ENCODE assay signal across 9 mouse cellular contexts in the genomic region with DNA sequence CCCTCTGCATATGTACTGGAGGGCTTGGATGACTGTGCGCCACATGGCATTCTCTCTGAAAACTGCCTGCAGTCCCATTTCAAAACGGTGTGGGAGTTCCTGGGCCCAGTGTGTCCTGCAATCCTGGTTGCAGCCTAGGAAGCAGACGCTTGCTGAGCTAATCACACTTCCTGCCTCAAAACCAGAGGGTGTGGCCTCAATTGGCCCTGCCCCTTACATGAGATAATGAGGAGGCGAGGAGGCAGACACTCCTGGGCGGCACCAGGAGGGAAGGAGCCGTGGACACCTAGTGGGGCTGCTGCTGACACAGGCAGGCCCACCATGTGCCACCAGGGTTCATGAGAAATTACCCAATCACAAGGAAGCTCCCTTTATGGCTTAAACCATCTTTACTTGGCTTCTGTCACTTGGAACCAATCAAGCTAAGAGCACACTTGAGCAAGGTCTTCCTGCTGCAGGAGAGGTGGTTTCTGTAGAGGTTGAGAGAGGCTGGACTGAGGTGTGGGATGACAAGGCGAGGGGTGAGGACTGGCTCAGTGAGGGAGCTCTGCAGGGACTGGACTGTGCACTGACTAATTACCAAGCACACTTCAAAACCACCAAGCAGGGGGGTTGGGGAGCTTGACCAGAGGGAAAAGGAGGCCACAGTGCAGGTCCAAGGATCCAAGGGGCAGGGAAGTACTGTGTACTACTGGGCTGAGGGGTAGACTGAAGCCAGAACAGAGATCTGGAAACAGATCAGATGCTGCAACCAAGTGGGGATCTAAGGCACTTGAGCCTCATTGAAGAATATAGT.
DNase-seq lines count a peak whose midpoint lies in the region; ATAC-seq lines count a peak whose summit lies in the region.
"Had no signal": no experiment of that assay in that cellular context is flagged by ENCODE, and none has a peak within 500 bp of the region (broad histone marks: within the 10 kb centered on the region; RNA-seq: fewer than 3 reads in every experiment).

No protein-coding gene starts in this region.

- H3K4me1 ChIP-seq in hindbrain, embryonic 10.5 days (replicated peaks), result peaks cover 33% of the 10 kb centered on the region
- peaks cover 12% of the 10 kb centered on the region for H3K4me1 ChIP-seq in hindbrain, embryonic 16.5 days (ENCODE audit: control insufficient read depth, insufficient read depth, low read depth, low read length)
- no peaks in the 10 kb centered on the region for H3K4me1 ChIP-seq in embryonic facial prominence, embryonic 11.5 days (ENCODE audit: control insufficient read depth, insufficient read depth, low read length)
- H3K4me1 ChIP-seq in liver, embryonic 16.5 days (ENCODE audit: control insufficient read depth, low read depth, low read length), result peaks cover 7% of the 10 kb centered on the region

- H3K27ac ChIP-seq in hindbrain, embryonic 10.5 days, result peak overlapping the region; percentile 68
- H3K27ac ChIP-seq in hindbrain, embryonic 16.5 days (ENCODE audit: low read depth, low read length), result no peak overlapping the region
- no peak overlapping the region for H3K27ac ChIP-seq in embryonic facial prominence, embryonic 11.5 days (replicated peaks; ENCODE audit: low read depth, low read length)
- H3K27ac ChIP-seq in liver, embryonic 16.5 days (ENCODE audit: low read length), result no peak overlapping the region
- H3K27ac ChIP-seq: embryonic facial prominence, embryonic 12.5 days had no signal

- H3K4me3 ChIP-seq in hindbrain, embryonic 10.5 days, result no peak overlapping the region
- no peak overlapping the region for H3K4me3 ChIP-seq in hindbrain, embryonic 16.5 days (ENCODE audit: low read length)
- no peak overlapping the region for H3K4me3 ChIP-seq in embryonic facial prominence, embryonic 11.5 days (ENCODE audit: low read depth, low read length)
- H3K4me3 ChIP-seq in liver, embryonic 16.5 days (ENCODE audit: low read depth, low read length), result no peak overlapping the region
- H3K4me3 ChIP-seq: embryonic facial prominence, embryonic 12.5 days had no signal

- H3K27me3 ChIP-seq in hindbrain, embryonic 10.5 days (ENCODE audit: insufficient read depth, poor library complexity, severe bottlenecking), result no peaks in the 10 kb centered on the region
- no peaks in the 10 kb centered on the region for H3K27me3 ChIP-seq in hindbrain, embryonic 16.5 days (replicated peaks; ENCODE audit: control insufficient read depth, insufficient read depth, low read length)
- H3K27me3 ChIP-seq in embryonic facial prominence, embryonic 11.5 days (ENCODE audit: control insufficient read depth, insufficient read depth, low read length), result no peaks in the 10 kb centered on the region
- no peaks in the 10 kb centered on the region for H3K27me3 ChIP-seq in liver, embryonic 16.5 days (ENCODE audit: control insufficient read depth, insufficient read depth, low read depth, low read length)
- H3K27me3 ChIP-seq: embryonic facial prominence, embryonic 12.5 days had no signal

- 54% methylated on average over 7 of the region's 7 CpGs for WGBS in hindbrain, embryonic 10.5 days
- WGBS in hindbrain, embryonic 16.5 days, result 57% methylated on average over 7 of the region's 7 CpGs
- WGBS in embryonic facial prominence, embryonic 11.5 days, result 45% methylated on average over 7 of the region's 7 CpGs
- 20% methylated on average over 7 of the region's 7 CpGs for WGBS in liver, embryonic 16.5 days (ENCODE audit: insufficient replicate concordance)

- H3K36me3 ChIP-seq in hindbrain, embryonic 10.5 days, result no peaks in the 10 kb centered on the region
- H3K36me3 ChIP-seq in hindbrain, embryonic 16.5 days (ENCODE audit: control insufficient read depth, insufficient read depth, low read length), result no peaks in the 10 kb centered on the region
- H3K36me3 ChIP-seq in embryonic facial prominence, embryonic 11.5 days (replicated peaks; ENCODE audit: control insufficient read depth, insufficient read depth, low read depth, low read length), result no peaks in the 10 kb centered on the region
- H3K36me3 ChIP-seq in liver, embryonic 16.5 days (ENCODE audit: control insufficient read depth, insufficient read depth), result no peaks in the 10 kb centered on the region
- H3K36me3 ChIP-seq: embryonic facial prominence, embryonic 12.5 days had no signal

- no peak overlapping the region for H3K4me2 ChIP-seq in hindbrain, embryonic 16.5 days (ENCODE audit: low read length)
- no peak overlapping the region for H3K4me2 ChIP-seq in embryonic facial prominence, embryonic 11.5 days (ENCODE audit: low read depth, low read length)
- no peak overlapping the region for H3K4me2 ChIP-seq in liver, embryonic 16.5 days (ENCODE audit: low read depth, low read length)
- H3K4me2 ChIP-seq: embryonic facial prominence, embryonic 12.5 days had no signal

- DNase-seq in hindbrain, embryonic 10.5 days (ENCODE audit: low spot score), result no peak
- peak; percentile 49 for DNase-seq in ES-CJ7 (ENCODE audit: low read depth, low spot score)
- peak; percentile 12 for DNase-seq in embryonic facial prominence, embryonic 11.5 days (ENCODE audit: low spot score)
- no peak for DNase-seq in adrenal gland, postnatal 25 days
- no peak for DNase-seq in cerebellum, adult 11-12 months

- H3K9ac ChIP-seq in hindbrain, embryonic 16.5 days (ENCODE audit: low read depth, low read length), result no peak overlapping the region
- no peak overlapping the region for H3K9ac ChIP-seq in embryonic facial prominence, embryonic 11.5 days (replicated peaks; ENCODE audit: low read length)
- no peak overlapping the region for H3K9ac ChIP-seq in liver, embryonic 16.5 days (ENCODE audit: low read depth, low read length)
- H3K9ac ChIP-seq: embryonic facial prominence, embryonic 12.5 days had no signal

- no peak for ATAC-seq in hindbrain, embryonic 16.5 days
- ATAC-seq in embryonic facial prominence, embryonic 11.5 days (replicated peaks; ENCODE audit: insufficient number of reproducible peaks, low FRiP score, low TSS enrichment, low read depth), result 0 out of 2 replicates have a peak, but pooled peaks have one; percentile 34
- 0 out of 2 replicates have a peak, but pooled peaks have one; percentile 21 for ATAC-seq in liver, embryonic 16.5 days (ENCODE audit: low read depth)
- ATAC-seq in activated CD4-positive, CD25-positive, alpha-beta regulatory T cell, adult 4 months, result no peak

- H3K9me3 ChIP-seq in hindbrain, embryonic 10.5 days, result no peaks in the 10 kb centered on the region
- no peaks in the 10 kb centered on the region for H3K9me3 ChIP-seq in hindbrain, embryonic 16.5 days (ENCODE audit: control insufficient read depth, low read length)
- H3K9me3 ChIP-seq in embryonic facial prominence, embryonic 11.5 days (replicated peaks; ENCODE audit: control insufficient read depth, low read length), result no peaks in the 10 kb centered on the region
- no peaks in the 10 kb centered on the region for H3K9me3 ChIP-seq in liver, embryonic 16.5 days (replicated peaks; ENCODE audit: control insufficient read depth, low read length)
- H3K9me3 ChIP-seq: embryonic facial prominence, embryonic 12.5 days had no signal

Comparison
In these comparisons a context has a peak if more than half of its experiments do, and no peak if none do; other contexts are left out.
1. DNase-seq: peak in ES-CJ7 (single experiment) and embryonic facial prominence, embryonic 11.5 days (single experiment); none in hindbrain, embryonic 10.5 days (single experiment), adrenal gland, postnatal 25 days (single experiment) and cerebellum, adult 11-12 months (single experiment).
2. ATAC-seq: peak in embryonic facial prominence, embryonic 11.5 days (single experiment) and liver, embryonic 16.5 days (single experiment); none in hindbrain, embryonic 16.5 days (single experiment) and activated CD4-positive, CD25-positive, alpha-beta regulatory T cell, adult 4 months (single experiment).